Mouse (Mus musculus) stomach, postnatal 0 days (tissue): ENCODE data around the gene Tbl3. TPM values are rescaled to one million over a fixed set of nuclear protein-coding genes. Genes with fewer than 3 reads are reported as not detected.

Source experiments
- ATAC-seq: fragments of 200-750 bp; cut with Nextera tagmentation; 2 replicates; pipeline ENCODE4 v1.8.0; 2017; ENCODE audit not compliant: low FRiP score, low TSS enrichment
- DNase-seq: peaks from one replicate; pipeline ENCODE4 v3.0.0-alpha.2; 2016; ENCODE audit warnings: low spot score
- H3K27ac ChIP-seq: fragments of 300-500 bp; sonication (generic); replicated peaks from 2 replicates; pipeline ENCODE4 v1.5.1; 2014; ENCODE audit warnings: mild to moderate bottlenecking, control low read depth
- H3K27me3 ChIP-seq: fragments of 300-500 bp; sonication (generic); 2 replicates; pipeline ENCODE4 v1.6.1; 2014; ENCODE audit warnings: low read length; ENCODE audit not compliant: control insufficient read depth, insufficient read depth
- H3K36me3 ChIP-seq: fragments of 300-500 bp; sonication (generic); 2 replicates; pipeline ENCODE4 v1.6.1; 2014; ENCODE audit warnings: low read length, mixed read lengths; ENCODE audit not compliant: control insufficient read depth, insufficient read depth
- H3K4me1 ChIP-seq: fragments of 300-500 bp; sonication (generic); replicated peaks from 2 replicates; pipeline ENCODE4 v1.6.1; 2014; ENCODE audit warnings: antibody characterized with exemption; ENCODE audit not compliant: control insufficient read depth, insufficient read depth
- H3K4me2 ChIP-seq: fragments of 300-500 bp; sonication (generic); replicated peaks from 2 replicates; pipeline ENCODE4 v1.6.1; 2014; ENCODE audit warnings: low read depth, mild to moderate bottlenecking, control low read depth, moderate library complexity
- H3K4me3 ChIP-seq: fragments of 300-500 bp; sonication (generic); 2 replicates; pipeline ENCODE4 v1.5.1; 2014; ENCODE audit warnings: low read depth, low read length, control low read depth
- H3K9ac ChIP-seq: fragments of 300-500 bp; sonication (generic); 2 replicates; pipeline ENCODE4 v1.6.1; 2014; ENCODE audit warnings: mild to moderate bottlenecking, low read length, control low read depth, mixed read lengths
- H3K9me3 ChIP-seq: fragments of 300-500 bp; sonication (generic); 2 replicates; pipeline ENCODE4 v1.6.1; 2016; ENCODE audit warnings: low read length; ENCODE audit not compliant: control insufficient read depth
- CTCF ChIP-seq: IDR thresholded peaks from 2 replicates; pipeline ENCODE4 v1.5.1; 2016; ENCODE audit warnings: antibody characterized with exemption, low read depth, mild to moderate bottlenecking, moderate library complexity
- EP300 ChIP-seq: optimal IDR thresholded peaks from 2 replicates; pipeline ENCODE3; 2016; ENCODE audit warnings: antibody characterized with exemption
- WGBS: fragments of 180-500 bp; shearing (Covaris S2); extraction: QIAGEN DNeasy Blood & Tissue Kit; methylation state at CpG from one replicate; pipeline ENCODE4 v1.1.7; 2014; 5-methylcytosine and 5-hydroxymethylcytosine counted together
- polyA plus RNA-seq: library from polyadenylated mRNA; unstranded; fragments of >200 nt; fragmentation: Nextera tagmentation; extraction: Ambion mirVana; gene quantifications from 2 replicates; pipeline ENCODE4 v1.2.1, GENCODE M21; 2015

Tbl3 gene
- polyA plus RNA-seq, 1 experiment from 2014 or later, result 33.7 TPM

GRCm38 (mm10) chr17:24696011-24696697, 11.3 kb downstream of the Tbl3 start, which contains the start of the genes Gfer and Noxo1:
TSS of gene Gfer (minus strand) at chr17:24696156.
TSS of gene Noxo1 (plus strand) at chr17:24696234.
- Histone ChIP-seq H3K27me3 (no peaks in the 10 kb centered on the region), H3K4me1 (peaks cover 5% of the 10 kb centered on the region; the same call in 1 of the 2 replicates), H3K9ac (peak within 1 kb of the TSS; percentile 77), H3K27ac (peak within 1 kb of the TSS; percentile 81), H3K4me2 (peak within 1 kb of the TSS; percentile 86), H3K36me3 (peaks cover 3% of the 10 kb centered on the region; the same call in 1 of the 2 replicates), H3K4me3 (peak within 1 kb of the TSS; percentile 80), H3K9me3 (no peaks in the 10 kb centered on the region)
- under 1% methylated on average over 66 of the region's 76 CpGs for WGBS
- peak; percentile 89 for ATAC-seq
- TF ChIP-seq CTCF (peak; percentile 44), EP300 (no peak)
- DNase-seq, result peak; percentile 95

- DNase-seq, result no peak
- peak; percentile 16 for ATAC-seq
- peak overlapping the region; percentile 77 for H3K9ac ChIP-seq
Observed at GRCm38 (mm10) chr17:24695326-24696010, 12.0 kb downstream of the Tbl3 start.

GRCm38 (mm10) chr17:24692385-24692784, 15.1 kb downstream of the Tbl3 start:
- H3K9ac ChIP-seq, result no peak overlapping the region
- no peaks in the 10 kb centered on the region for H3K36me3 ChIP-seq
- peaks cover 12% of the 10 kb centered on the region for H3K4me1 ChIP-seq
- no peaks in the 10 kb centered on the region for H3K9me3 ChIP-seq
- no peak overlapping the region for H3K4me3 ChIP-seq
- no peak overlapping the region for H3K4me2 ChIP-seq
- no peak for ATAC-seq
- no peak for DNase-seq
- TF ChIP-seq EP300, result no peak
- TF ChIP-seq CTCF, result no peak
- peaks cover 6% of the 10 kb centered on the region for H3K27me3 ChIP-seq
- no peak overlapping the region for H3K27ac ChIP-seq
- WGBS, result 86% methylated on average over 5 of the region's 5 CpGs

More at GRCm38 (mm10) chr17:24695326-24696010, 12.0 kb downstream of the Tbl3 start:
- Histone ChIP-seq H3K27ac (peak overlapping the region; percentile 81), H3K4me1 (peaks cover 5% of the 10 kb centered on the region; the same call in 1 of the 2 replicates), H3K27me3 (peaks cover 3% of the 10 kb centered on the region; the same call in 1 of the 2 replicates), H3K4me3 (peak overlapping the region; percentile 80), H3K9me3 (no peaks in the 10 kb centered on the region), H3K36me3 (peaks cover 3% of the 10 kb centered on the region; the same call in 1 of the 2 replicates), H3K4me2 (peak overlapping the region; percentile 86)
- WGBS, result 9% methylated on average over 40 of the region's 51 CpGs
- TF ChIP-seq CTCF, result no peak
- TF ChIP-seq EP300, result no peak

- TF ChIP-seq CTCF (no peak), EP300 (no peak)
- peak within 1 kb of the TSS; percentile 35 for H3K4me3 ChIP-seq
- peaks cover 6% of the 10 kb centered on the region for H3K27me3 ChIP-seq
- WGBS, result 2% methylated on average over 45 of the region's 55 CpGs
- H3K4me2 ChIP-seq, result peak within 1 kb of the TSS; percentile 67
- peaks cover 8% of the 10 kb centered on the region for H3K4me1 ChIP-seq
- ATAC-seq (no peak), DNase-seq (no peak)
- H3K36me3 ChIP-seq, result no peaks in the 10 kb centered on the region
- H3K9me3 ChIP-seq, result no peaks in the 10 kb centered on the region
- no peak within 1 kb of the TSS for H3K27ac ChIP-seq
- peak within 1 kb of the TSS; percentile 55 for H3K9ac ChIP-seq
Observed at GRCm38 (mm10) chr17:24689251-24690081, 18.0 kb downstream of the Tbl3 start, which contains the start of gene Syngr3. TSS of gene Syngr3 (minus strand) at chr17:24689955.

GRCm38 (mm10) chr17:24687599-24687998, 19.9 kb downstream of the Tbl3 start:
- peak overlapping the region; percentile 27; the same call in 1 of the 2 replicates for H3K9ac ChIP-seq
- TF ChIP-seq CTCF (no peak), EP300 (no peak)
- 24% methylated on average over 23 of the region's 23 CpGs for WGBS
- H3K9me3 ChIP-seq, result no peaks in the 10 kb centered on the region
- H3K4me1 ChIP-seq, result peaks cover 8% of the 10 kb centered on the region
- peaks cover 6% of the 10 kb centered on the region for H3K27me3 ChIP-seq
- peak overlapping the region; percentile 56 for H3K4me2 ChIP-seq
- ATAC-seq (no peak), DNase-seq (no peak)
- H3K4me3 ChIP-seq, result peak overlapping the region; percentile 34
- H3K27ac ChIP-seq, result no peak overlapping the region
- H3K36me3 ChIP-seq, result no peaks in the 10 kb centered on the region
